Mouse (Mus musculus): ENCODE data around the gene Gm12185. TPM values are rescaled to one million over a fixed set of nuclear protein-coding genes. Genes with fewer than 3 reads are reported as not detected.

Gm12185 gene
- 0.04 and 0.06 TPM in 2 replicates for polyA plus RNA-seq (2012; rRNA removed)

GRCm38 (mm10) chr11:48991740-48992520, at the start of gene Gm12185:
Gene Gm12185, minus strand, starts transcription at chr11:48992226.

GRCm38 (mm10) chr11:48994018-48994417, 2.0 kb upstream of the Gm12185 start, which contains the start of gene Tgtp1:
Gene Tgtp1, minus strand, starts transcription at chr11:48994172.

GRCm38 (mm10) chr11:48979251-48979650, 12.8 kb downstream of the Gm12185 start, which contains the start of gene 9930111J21Rik1:
Gene 9930111J21Rik1, minus strand, starts transcription at chr11:48979398.

GRCm38 (mm10) chr11:48978240-48978939, 13.6 kb downstream of the Gm12185 start, which contains the start of gene Olfr56:
Gene Olfr56, plus strand, starts transcription at chr11:48978889.

GRCm38 (mm10) chr11:48946090-48946489, 45.9 kb downstream of the Gm12185 start, which contains the start of gene Psme2b:
Gene Psme2b, minus strand, starts transcription at chr11:48946190.

GRCm38 (mm10) chr11:48902021-48902420, 90.0 kb downstream of the Gm12185 start, which contains the start of gene Gm5431:
Gene Gm5431, minus strand, starts transcription at chr11:48902214.

GRCm38 (mm10) chr11:48871201-48871772, 120.7 kb downstream of the Gm12185 start, which contains the start of gene Irgm1:
Gene Irgm1, minus strand, starts transcription at chr11:48871683.

Other genes with a start within 250 kb of the Gm12185 start
- 1,456 and 1,471 TPM in 2 replicates for gene Rack1, start 191.9 kb downstream of the Gm12185 start, polyA plus RNA-seq (2012; rRNA removed)
- gene Trim41, start 174.9 kb downstream of the Gm12185 start, polyA plus RNA-seq (2012; rRNA removed): 44.5 and 49.2 TPM in 2 replicates
- gene Trim7, start 166.1 kb downstream of the Gm12185 start, polyA plus RNA-seq (2012; rRNA removed): 2.5 and 2.8 TPM in 2 replicates
- gene Gm12184, start 165.6 kb downstream of the Gm12185 start, polyA plus RNA-seq (2012; rRNA removed): 35.7 and 42.7 TPM in 2 replicates
- gene Irgm1, start 120.5 kb downstream of the Gm12185 start, polyA plus RNA-seq (2012; rRNA removed): 4.1 and 6.1 TPM in 2 replicates
- 0.18 and 0.22 TPM in 2 replicates for gene Gm5431, start 90.0 kb downstream of the Gm12185 start, polyA plus RNA-seq (2012; rRNA removed)
- 0.60 and 0.89 TPM in 2 replicates for gene Psme2b, start 46.0 kb downstream of the Gm12185 start, polyA plus RNA-seq (2012; rRNA removed)
- 0.11 and 0.24 TPM in 2 replicates for gene Olfr56, start 13.3 kb downstream of the Gm12185 start, polyA plus RNA-seq (2012; rRNA removed)
- gene 9930111J21Rik1, start 12.8 kb downstream of the Gm12185 start, polyA plus RNA-seq (2012; rRNA removed): 0.11 and 0.23 TPM in 2 replicates
- 0.32 and 0.76 TPM in 2 replicates for gene Tgtp1, start 1.9 kb upstream of the Gm12185 start, polyA plus RNA-seq (2012; rRNA removed)
- gene 9930111J21Rik2, start 59.0 kb upstream of the Gm12185 start, polyA plus RNA-seq (2012; rRNA removed): 0.28 and 0.37 TPM in 2 replicates
- 0.32 and 1.3 TPM in 2 replicates for gene Tgtp2, start 72.0 kb upstream of the Gm12185 start, polyA plus RNA-seq (2012; rRNA removed)
- 1.8 and 2.6 TPM in 2 replicates for gene Ifi47, start 84.4 kb upstream of the Gm12185 start, polyA plus RNA-seq (2012; rRNA removed)
- gene Olfr1396, start 122.6 kb upstream of the Gm12185 start, polyA plus RNA-seq (2012; rRNA removed): 0.06 TPM in 1 of 2 replicates, not detected in the other
- gene Olfr1395, start 150.0 kb upstream of the Gm12185 start, polyA plus RNA-seq (2012; rRNA removed): not detected in 2 replicates
- gene Olfr1394, start 162.2 kb upstream of the Gm12185 start, polyA plus RNA-seq (2012; rRNA removed): not detected in 2 replicates
- gene Btnl9, start 194.9 kb upstream of the Gm12185 start, polyA plus RNA-seq (2012; rRNA removed): 0.07 and 0.36 TPM in 2 replicates
- gene Zfp62, start 211.1 kb upstream of the Gm12185 start, polyA plus RNA-seq (2012; rRNA removed): 33.3 and 34.3 TPM in 2 replicates